Mouse (Mus musculus) midbrain, postnatal 0 days (tissue): ENCODE results near the gene Btn1a1. TPM values are rescaled to one million over a fixed set of nuclear protein-coding genes. Genes with fewer than 3 reads are reported as not detected.
A peak's percentile ranks its signal among the peaks of the same experiment; 100 is the strongest.

Experiments used
- ATAC-seq: fragments of 200-750 bp; cut with Nextera tagmentation; 2 replicates; pipeline ENCODE4 v1.8.0; 2017; ENCODE audit warnings: moderate number of reproducible peaks, mild to moderate bottlenecking, moderate TSS enrichment, moderate library complexity; ENCODE audit not compliant: low FRiP score
- DNase-seq: peaks from one replicate; pipeline ENCODE4 v3.0.0-alpha.2; 2015; ENCODE audit warnings: low spot score
- H3K27ac ChIP-seq: fragments of 300-500 bp; sonication (generic); 2 replicates; pipeline ENCODE4 v1.5.1; 2014; ENCODE audit warnings: low read depth, mild to moderate bottlenecking, low read length, mixed read lengths
- H3K27me3 ChIP-seq: fragments of 300-500 bp; sonication (generic); 2 replicates; pipeline ENCODE4 v1.6.1; 2014; ENCODE audit warnings: low read length, control low read depth, mixed read lengths; ENCODE audit not compliant: insufficient read depth
- H3K36me3 ChIP-seq: fragments of 300-500 bp; sonication (generic); 2 replicates; pipeline ENCODE4 v1.6.1; 2014; ENCODE audit warnings: low read length, control low read depth, mixed read lengths; ENCODE audit not compliant: insufficient read depth
- H3K4me1 ChIP-seq: fragments of 300-500 bp; sonication (generic); 2 replicates; pipeline ENCODE4 v1.6.1; 2014; ENCODE audit warnings: mild to moderate bottlenecking, control low read depth, antibody characterized with exemption, low read length, mixed read lengths; ENCODE audit not compliant: insufficient read depth
- H3K4me2 ChIP-seq: fragments of 300-500 bp; sonication (generic); 2 replicates; pipeline ENCODE4 v1.6.1; 2014; ENCODE audit warnings: low read depth, mild to moderate bottlenecking, low read length, mixed read lengths; ENCODE audit not compliant: poor library complexity, severe bottlenecking
- H3K4me3 ChIP-seq: fragments of 300-500 bp; sonication (generic); 2 replicates; pipeline ENCODE4 v1.5.1; 2014; ENCODE audit warnings: low read depth, mild to moderate bottlenecking, low read length, moderate library complexity
- H3K9ac ChIP-seq: fragments of 300-500 bp; sonication (generic); replicated peaks from 2 replicates; pipeline ENCODE4 v1.6.1; 2014; ENCODE audit warnings: mild to moderate bottlenecking, low read length, moderate library complexity, mixed read lengths; ENCODE audit not compliant: poor library complexity, severe bottlenecking
- H3K9me3 ChIP-seq: fragments of 300-500 bp; sonication (generic); 2 replicates; pipeline ENCODE4 v1.6.1; 2016; ENCODE audit warnings: low read length, control low read depth
- CTCF ChIP-seq: IDR thresholded peaks from 2 replicates; pipeline ENCODE4 v1.5.1; 2016; ENCODE audit warnings: antibody characterized with exemption, mild to moderate bottlenecking
- WGBS: fragments of 180-500 bp; shearing (Covaris S2); extraction: QIAGEN DNeasy Blood & Tissue Kit; methylation state at CpG from one replicate; pipeline ENCODE4 v1.1.7; 2014; 5-methylcytosine and 5-hydroxymethylcytosine counted together
- polyA plus RNA-seq: library from polyadenylated mRNA; unstranded; fragments of >200 nt; fragmentation: Nextera tagmentation; extraction: Ambion mirVana; gene quantifications from 2 replicates; pipeline ENCODE4 v1.2.1, GENCODE M21; 2015
- total RNA-seq: library from RNA; depleted of rRNA; stranded (reverse); fragments of >200 nt; gene quantifications from 2 replicates; pipeline ENCODE4 v1.2.3, GENCODE M21; 2014

The Btn1a1 gene
- total and polyA plus RNA-seq, 2 experiments from 2014 or later = 0.04 TPM; not detected in 1

- Histone ChIP-seq H3K4me3 (no peak overlapping the region), H3K36me3 (no peaks in the 10 kb centered on the region), H3K9ac (no peak overlapping the region), H3K27me3 (no peaks in the 10 kb centered on the region), H3K4me2 (no peak overlapping the region), H3K4me1 (no peaks in the 10 kb centered on the region), H3K9me3 (no peaks in the 10 kb centered on the region), H3K27ac (no peak overlapping the region)
- DNase-seq (no peak), ATAC-seq (no peak)
- TF ChIP-seq CTCF = no peak
- WGBS = 31% methylated on average over 1 of the region's 1 CpGs
Observed at GRCm38 (mm10) chr13:23491263-23491662, 25.6 kb upstream of the Btn1a1 start.

GRCm38 (mm10) chr13:23490863-23491262, 25.2 kb upstream of the Btn1a1 start:
- no peaks in the 10 kb centered on the region for H3K9me3 ChIP-seq
- no peak for DNase-seq
- H3K4me1 ChIP-seq = no peaks in the 10 kb centered on the region
- H3K9ac ChIP-seq = no peak overlapping the region
- 76% methylated on average over 1 of the region's 1 CpGs for WGBS
- no peak overlapping the region for H3K4me2 ChIP-seq
- H3K36me3 ChIP-seq = no peaks in the 10 kb centered on the region
- H3K27me3 ChIP-seq = no peaks in the 10 kb centered on the region
- H3K4me3 ChIP-seq = no peak overlapping the region
- H3K27ac ChIP-seq = no peak overlapping the region
- TF ChIP-seq CTCF = no peak
- ATAC-seq = no peak

- peak within 1 kb of the TSS; percentile 65 for H3K4me2 ChIP-seq
- peak; percentile 95 for DNase-seq
- no peaks in the 10 kb centered on the region for H3K27me3 ChIP-seq
- 4% methylated on average over 13 of the region's 14 CpGs for WGBS
- peak; percentile 97 for ATAC-seq
- no peaks in the 10 kb centered on the region for H3K4me1 ChIP-seq
- H3K9me3 ChIP-seq = no peaks in the 10 kb centered on the region
- no peak for TF ChIP-seq CTCF
- peak within 1 kb of the TSS; percentile 34 for H3K4me3 ChIP-seq
- H3K36me3 ChIP-seq = no peaks in the 10 kb centered on the region
- H3K9ac ChIP-seq = 0 out of 2 replicates have a peak within 1 kb of the TSS, but pooled peaks have one; percentile 9
- H3K27ac ChIP-seq = no peak within 1 kb of the TSS
Observed at GRCm38 (mm10) chr13:23488400-23489322, 23.0 kb upstream of the Btn1a1 start, which contains the start of gene Btn2a2. Gene Btn2a2 (minus strand): TSS chr13:23488857.

- TF ChIP-seq CTCF = no peak
- 52% methylated on average over 5 of the region's 5 CpGs for WGBS
- Histone ChIP-seq H3K9ac (no peak overlapping the region), H3K27me3 (no peaks in the 10 kb centered on the region), H3K9me3 (no peaks in the 10 kb centered on the region), H3K4me2 (no peak overlapping the region), H3K4me1 (no peaks in the 10 kb centered on the region), H3K4me3 (no peak overlapping the region), H3K36me3 (no peaks in the 10 kb centered on the region), H3K27ac (no peak overlapping the region)
- ATAC-seq (no peak), DNase-seq (no peak)
Observed at GRCm38 (mm10) chr13:23485271-23485670, 19.6 kb upstream of the Btn1a1 start.

- no peak for ATAC-seq
- TF ChIP-seq CTCF = no peak
- Histone ChIP-seq H3K36me3 (no peaks in the 10 kb centered on the region), H3K4me3 (no peak overlapping the region), H3K4me1 (no peaks in the 10 kb centered on the region), H3K9ac (no peak overlapping the region), H3K4me2 (no peak overlapping the region), H3K27me3 (no peaks in the 10 kb centered on the region), H3K27ac (no peak overlapping the region), H3K9me3 (no peaks in the 10 kb centered on the region)
- WGBS = 96% methylated on average over 2 of the region's 2 CpGs
- DNase-seq = no peak
Observed at GRCm38 (mm10) chr13:23483153-23483552, 17.5 kb upstream of the Btn1a1 start.

- H3K4me1 ChIP-seq = no peaks in the 10 kb centered on the region
- no peak for TF ChIP-seq CTCF
- H3K9me3 ChIP-seq = no peaks in the 10 kb centered on the region
- WGBS = 12% methylated on average over 2 of the region's 2 CpGs
- H3K4me2 ChIP-seq = no peak overlapping the region
- H3K27me3 ChIP-seq = no peaks in the 10 kb centered on the region
- H3K27ac ChIP-seq = no peak overlapping the region
- ATAC-seq = peak; percentile 44; the same call in 1 of the 2 replicates
- no peaks in the 10 kb centered on the region for H3K36me3 ChIP-seq
- DNase-seq = peak; percentile 67
- H3K4me3 ChIP-seq = no peak overlapping the region
- H3K9ac ChIP-seq = no peak overlapping the region
Observed at GRCm38 (mm10) chr13:23475658-23476057, 10.0 kb upstream of the Btn1a1 start.
